Comparison of ENCODE assay signal across 15 mouse cellular contexts in genomic region chr4:121031440-121031839, GRCm38 (mm10). TPM values are rescaled to one million over a fixed set of nuclear protein-coding genes. Genes with fewer than 3 reads are reported as not detected.
DNase-seq lines count a peak whose midpoint lies in the region; ATAC-seq and TF ChIP-seq lines count a peak whose summit lies in the region.
"Had no signal": no experiment of that assay in that cellular context is flagged by ENCODE, and none has a peak within 500 bp of the region (broad histone marks: within the 10 kb centered on the region; RNA-seq: fewer than 3 reads in every experiment).

No protein-coding gene starts in this region.

- no peak overlapping the region for H3K27ac ChIP-seq in layer of hippocampus, adult 2 months
- no peak overlapping the region for H3K27ac ChIP-seq in CH12.LX (ENCODE audit: insufficient read depth, low read depth)
- H3K27ac ChIP-seq: lung, embryonic 15.5 days; midbrain, embryonic 12.5 days had no signal

- H3K4me3 ChIP-seq in layer of hippocampus, adult 2 months = no peak overlapping the region
- no peak overlapping the region for H3K4me3 ChIP-seq in CH12.LX (replicated peaks in 1 of 3; ENCODE audit: low read depth in 2 of 3, low read length in 2 of 3, poor library complexity in 1 of 3)
- H3K4me3 ChIP-seq: lung, embryonic 15.5 days; midbrain, embryonic 12.5 days had no signal

- TF ChIP-seq RAD21 in CH12.LX (IDR thresholded peaks at IDR 0.05; ENCODE audit: low read depth, low read length) = peak; percentile 73

- TF ChIP-seq EP300 in CH12.LX (IDR thresholded peaks at IDR 0.05; ENCODE audit: low read length) = no peak

- no peak overlapping the region for H3K9ac ChIP-seq in CH12.LX (ENCODE audit: insufficient read depth, low read depth)
- H3K9ac ChIP-seq: lung, embryonic 15.5 days; midbrain, embryonic 12.5 days had no signal

- TF ChIP-seq CTCF in layer of hippocampus, adult 2 months (conservative IDR thresholded peaks at IDR 0.05) = peak; percentile 65
- TF ChIP-seq CTCF in CH12.LX (conservative IDR thresholded peaks at IDR 0.05 in 1 of 2, IDR thresholded peaks at IDR 0.05 in 1 of 2; ENCODE audit: low read depth in 2 of 2, low read length in 2 of 2) = peak in 1 of 2 experiments; percentile 76; a peak in 3 of 4 replicates

- H3K79me2 ChIP-seq in CH12.LX (replicated peaks; ENCODE audit: control insufficient read depth, extremely low read depth, insufficient read depth, poor library complexity, severe bottlenecking) = no peaks in the 10 kb centered on the region

- H3K27me3 ChIP-seq in CH12.LX (replicated peaks) = no peaks in the 10 kb centered on the region
- H3K27me3 ChIP-seq: lung, embryonic 15.5 days had no signal

- in situ Hi-C loops in CH12.LX (cut with MboI; ENCODE audit: low pct_ligation_motif_present, low pct_unique_long_range_greater_than_20kb, low sequenced_read_pairs) = loop anchor here (10.0 kb wide), 2 partner anchors 117 to 193 kb away; no protein-coding TSS in a partner anchor

- TF ChIP-seq POLR2A in CH12.LX (IDR thresholded peaks at IDR 0.05; ENCODE audit: low read depth, low read length) = no peak

- H3K4me1 ChIP-seq in CH12.LX (ENCODE audit: control insufficient read depth in 1 of 2, insufficient read depth in 2 of 2) = peaks cover 5 to 26% of the 10 kb centered on the region in 2 experiments; a peak in 2 of 4 replicates
- H3K4me1 ChIP-seq: lung, embryonic 15.5 days; midbrain, embryonic 12.5 days had no signal

- H3K36me3 ChIP-seq in CH12.LX (replicated peaks in 1 of 2; ENCODE audit: control insufficient read depth in 1 of 2, insufficient read depth in 1 of 2, low read length in 1 of 2) = no peaks in the 10 kb centered on the region
- H3K36me3 ChIP-seq: lung, embryonic 15.5 days; midbrain, embryonic 12.5 days had no signal

- ATAC-seq in megakaryocyte progenitor cell, adult 5-6 weeks (replicated peaks; ENCODE audit: poor library complexity) = peak; percentile 59
- ATAC-seq: activated CD4-positive, CD25-positive, alpha-beta regulatory T cell, adult 4 months had no signal

- no peak overlapping the region for H3K4me2 ChIP-seq in CH12.LX (ENCODE audit: insufficient read depth, low read depth, poor library complexity, severe bottlenecking)
- H3K4me2 ChIP-seq: lung, embryonic 15.5 days; midbrain, embryonic 12.5 days had no signal

- H3K9me3 ChIP-seq in CH12.LX (replicated peaks; ENCODE audit: low read length) = no peaks in the 10 kb centered on the region
- H3K9me3 ChIP-seq: lung, embryonic 15.5 days; midbrain, embryonic 12.5 days had no signal

- no peak for DNase-seq in layer of hippocampus, adult 2 months (ENCODE audit: low spot score in 2 of 2)
- DNase-seq in layer of hippocampus, postnatal 36 days = no peak
- DNase-seq in 416B (ENCODE audit: low read depth) = peak; percentile 62
- no peak for DNase-seq in CH12.LX (ENCODE audit: extremely low read depth)
- no peak for DNase-seq in ovary, adult 18-20 months (ENCODE audit: low spot score)
- no peak for DNase-seq in Muller cell, postnatal 12 days (ENCODE audit: inconsistent ontology term)
- DNase-seq: cerebellum, adult 9-11 months; heart, adult 18-20 months; kidney, adult 18-20 months; thymus, postnatal 25 days had no signal

- dilution Hi-C loops in CH12.LX (cut with MboI; ENCODE audit: extremely low pct_ligation_motif_present, extremely low pct_unique_long_range_greater_than_20kb, low sequenced_read_pairs) = no loop called here

TF ChIP-seq in CH12.LX, 34 proteins besides CTCF, POLR2A, EP300 and RAD21:
- TF ChIP-seq MYC (IDR thresholded peaks at IDR 0.05; ENCODE audit: low read depth, low read length) (0 out of 2 replicates have a peak, but pooled peaks have one; percentile 41), SMC3 (IDR thresholded peaks at IDR 0.05; ENCODE audit: low read depth, low read length) (peak; percentile 69), SIN3A (IDR thresholded peaks at IDR 0.05; ENCODE audit: low read length) (no peak), ZC3H11A (IDR thresholded peaks at IDR 0.05; ENCODE audit: low read depth, low read length) (peak; percentile 51), GABPA (IDR thresholded peaks at IDR 0.05; ENCODE audit: insufficient replicate concordance, low read depth, low read length) (no peak), ZNF384 (IDR thresholded peaks at IDR 0.05; ENCODE audit: low read depth, low read length) (peak; percentile 65), CHD1 (IDR thresholded peaks at IDR 0.05; ENCODE audit: low read depth, low read length) (no peak), JUN (IDR thresholded peaks at IDR 0.05; ENCODE audit: insufficient read depth, low read depth, low read length) (no peak)

RNA-seq across cellular contexts. Expression of gene Col9a2, which starts 7.7 kb away (rescaled TPM):
- 1 to 10 TPM; 2.8 to 5.0 TPM for total RNA-seq in layer of hippocampus, adult 2 months (2021)
- total RNA-seq in layer of hippocampus, postnatal 36 days (2021) = 1 to 10 TPM; 2.5 to 4.1 TPM
- total RNA-seq in CH12.LX (2012; rRNA removed) (not detected in 2 replicates), CH12.LX (2014; rRNA removed) (not detected in 2 replicates)
- not detected in 2 replicates for polyA plus RNA-seq in CH12.LX (2012; ENCODE audit: insufficient read length, low read depth)
- not detected in 2 replicates for total RNA-seq in megakaryocyte progenitor cell, adult 5-6 weeks (2015)
- total RNA-seq in megakaryocyte progenitor cell, adult 5-6 weeks (2017) = not detected in 2 replicates
- total RNA-seq: hematopoietic stem cell, adult 5-6 weeks had no signal
- polyA plus RNA-seq: activated CD4-positive, CD25-positive, alpha-beta regulatory T cell, adult 4 months had no signal

RNA-seq across cellular contexts. Expression of gene Smap2, which starts 14.4 kb away (rescaled TPM):
- total RNA-seq in layer of hippocampus, adult 2 months (2021) = 100 to 1,000 TPM; 152 to 166 TPM
- 100 to 1,000 TPM; 149 to 155 TPM for total RNA-seq in layer of hippocampus, postnatal 36 days (2021)
- total RNA-seq in CH12.LX (2012; rRNA removed) (27.4 and 29.1 TPM in 2 replicates), CH12.LX (2014; rRNA removed) (20.0 and 20.1 TPM in 2 replicates)
- 110 and 111 TPM in 2 replicates for polyA plus RNA-seq in CH12.LX (2012; ENCODE audit: insufficient read length, low read depth)
- 46.0 and 53.8 TPM in 2 replicates for total RNA-seq in megakaryocyte progenitor cell, adult 5-6 weeks (2015)
- total RNA-seq in megakaryocyte progenitor cell, adult 5-6 weeks (2017) = 21.9 and 26.8 TPM in 2 replicates
